Mouse (Mus musculus): ENCODE measurements around the gene Wsb2. TPM values are rescaled to one million over a fixed set of nuclear protein-coding genes. Genes with fewer than 3 reads are reported as not detected.

The Wsb2 gene
- total RNA-seq, 1 experiment: 76.7 TPM

DNA sequence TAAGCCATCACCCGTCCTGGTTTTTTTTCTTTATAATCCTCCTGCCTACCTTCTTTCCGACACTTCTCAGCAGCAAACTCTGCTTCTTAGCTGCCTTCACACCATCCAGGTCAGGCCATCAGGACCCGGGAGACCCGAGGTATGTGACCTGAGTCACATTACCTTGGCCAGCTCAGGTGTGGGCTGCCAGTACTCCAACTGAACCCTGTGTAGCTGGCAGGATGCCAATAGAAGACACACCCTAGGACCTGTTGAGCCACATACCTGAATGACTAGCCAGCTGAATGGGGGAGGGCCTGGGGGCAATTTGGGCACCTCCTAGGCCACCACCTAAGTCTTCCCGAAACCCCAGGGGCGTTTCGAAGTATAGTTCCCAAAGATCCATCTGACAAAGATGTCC lies 26.6 kb upstream of the Wsb2 start:
- H3K9ac ChIP-seq (ENCODE audit: insufficient read depth, low read depth, low read length, poor library complexity, severe bottlenecking): no peak overlapping the region
- H3K4me3 ChIP-seq (ENCODE audit: insufficient read depth in 1 of 2, low read depth in 1 of 2, low read length in 2 of 2, poor library complexity in 1 of 2, severe bottlenecking in 1 of 2): no peak overlapping the region
- H3K36me3 ChIP-seq (ENCODE audit: control insufficient read depth, insufficient read depth, low read length, poor library complexity, severe bottlenecking): no peaks in the 10 kb centered on the region; the same call in 1 of the 2 replicates
- in situ Hi-C loops (cut with MboI; ENCODE audit: low sequenced_read_pairs in 2 of 2, unreplicated experiment in 2 of 2): no loop called here
- no peak for DNase-seq (ENCODE audit: low read depth, low spot score)
- peaks cover 2 to 9% of the 10 kb centered on the region in 2 experiments; a peak in 1 of 4 replicates for H3K4me1 ChIP-seq (ENCODE audit: control insufficient read depth in 2 of 2, insufficient read depth in 2 of 2, low read length in 2 of 2, poor library complexity in 1 of 2)
- H3K9me3 ChIP-seq (ENCODE audit: control insufficient read depth, insufficient read depth, low read depth, low read length): no peaks in the 10 kb centered on the region
- no peak overlapping the region for H3K27ac ChIP-seq (ENCODE audit: insufficient read depth, low read depth, low read length, poor library complexity, severe bottlenecking)
- TF ChIP-seq HCFC1 (IDR thresholded peaks at IDR 0.05; ENCODE audit: borderline replicate concordance, insufficient read depth, low read length): no peak
- TF ChIP-seq CHD2 (IDR thresholded peaks at IDR 0.05; ENCODE audit: low read depth, low read length): no peak
- TF ChIP-seq MAFK (IDR thresholded peaks at IDR 0.05; ENCODE audit: insufficient read depth, low read depth, low read length): no peak
- TF ChIP-seq ZNF384 (IDR thresholded peaks at IDR 0.05; ENCODE audit: low read depth, low read length): no peak
- no peak for TF ChIP-seq ZC3H11A (IDR thresholded peaks at IDR 0.05; ENCODE audit: borderline replicate concordance, low read depth, low read length)

DNA sequence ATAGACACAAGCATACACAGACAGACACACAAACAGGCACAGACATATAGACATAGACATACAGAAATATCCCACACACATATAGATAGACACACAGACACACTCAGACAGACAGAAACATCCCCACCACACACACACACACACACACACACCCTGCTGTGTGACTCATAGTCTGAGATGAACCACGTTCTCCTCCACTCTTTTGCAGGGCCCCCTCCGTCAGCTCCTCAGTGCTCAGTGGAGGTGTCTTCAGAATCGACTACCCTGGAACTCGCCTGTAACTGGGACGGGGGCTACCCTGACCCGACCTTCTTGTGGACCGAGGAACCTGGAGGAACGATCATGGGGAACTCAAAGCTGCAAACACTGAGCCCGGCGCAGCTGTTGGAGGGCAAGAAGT lies 19.1 kb upstream of the Wsb2 start:
- Histone ChIP-seq H3K9ac (ENCODE audit: insufficient read depth, low read depth, low read length, poor library complexity, severe bottlenecking) (no peak overlapping the region), H3K36me3 (ENCODE audit: control insufficient read depth, insufficient read depth, low read length, poor library complexity, severe bottlenecking) (peaks cover 5% of the 10 kb centered on the region; the same call in 1 of the 2 replicates), H3K9me3 (ENCODE audit: control insufficient read depth, insufficient read depth, low read depth, low read length) (no peaks in the 10 kb centered on the region), H3K27ac (ENCODE audit: insufficient read depth, low read depth, low read length, poor library complexity, severe bottlenecking) (no peak overlapping the region), H3K4me1 (ENCODE audit: control insufficient read depth in 2 of 2, insufficient read depth in 2 of 2, low read length in 2 of 2, poor library complexity in 1 of 2) (peaks cover 0 to 2% of the 10 kb centered on the region in 2 experiments; a peak in 1 of 4 replicates), H3K4me3 (ENCODE audit: insufficient read depth in 1 of 2, low read depth in 1 of 2, low read length in 2 of 2, poor library complexity in 1 of 2, severe bottlenecking in 1 of 2) (no peak overlapping the region)
- TF ChIP-seq ZC3H11A (IDR thresholded peaks at IDR 0.05; ENCODE audit: borderline replicate concordance, low read depth, low read length) (no peak), CHD2 (IDR thresholded peaks at IDR 0.05; ENCODE audit: low read depth, low read length) (no peak), HCFC1 (IDR thresholded peaks at IDR 0.05; ENCODE audit: borderline replicate concordance, insufficient read depth, low read length) (no peak), ZNF384 (IDR thresholded peaks at IDR 0.05; ENCODE audit: low read depth, low read length) (no peak), MAFK (IDR thresholded peaks at IDR 0.05; ENCODE audit: insufficient read depth, low read depth, low read length) (no peak)
- in situ Hi-C loops (cut with MboI; ENCODE audit: low sequenced_read_pairs in 2 of 2, unreplicated experiment in 2 of 2): no loop called here
- no peak for DNase-seq (ENCODE audit: low read depth, low spot score)

DNA sequence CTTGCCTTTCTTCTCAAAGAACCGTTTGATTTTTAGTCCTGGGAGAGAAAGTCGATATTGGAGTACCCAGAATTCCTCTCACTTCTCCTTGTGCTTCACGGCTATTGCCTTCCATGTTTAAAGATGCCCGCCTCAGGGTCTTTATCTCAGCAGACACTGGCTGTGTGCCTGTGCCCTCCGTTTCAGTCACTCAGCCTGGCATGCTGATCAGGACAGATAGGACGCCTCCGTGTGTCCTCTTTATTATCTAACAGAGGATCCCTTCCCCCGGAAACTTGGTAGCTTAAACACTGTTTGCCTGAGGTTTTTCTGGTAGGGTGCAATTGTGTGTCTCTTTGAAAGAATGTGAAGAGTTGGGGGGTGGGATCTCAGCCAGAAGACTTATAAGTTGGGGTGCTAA lies 18.6 kb upstream of the Wsb2 start:
- Histone ChIP-seq H3K36me3 (ENCODE audit: control insufficient read depth, insufficient read depth, low read length, poor library complexity, severe bottlenecking) (peaks cover 5% of the 10 kb centered on the region; the same call in 1 of the 2 replicates), H3K27ac (ENCODE audit: insufficient read depth, low read depth, low read length, poor library complexity, severe bottlenecking) (no peak overlapping the region), H3K4me1 (ENCODE audit: control insufficient read depth in 2 of 2, insufficient read depth in 2 of 2, low read length in 2 of 2, poor library complexity in 1 of 2) (peaks cover 0 to 2% of the 10 kb centered on the region in 2 experiments; a peak in 1 of 4 replicates), H3K9ac (ENCODE audit: insufficient read depth, low read depth, low read length, poor library complexity, severe bottlenecking) (no peak overlapping the region), H3K9me3 (ENCODE audit: control insufficient read depth, insufficient read depth, low read depth, low read length) (no peaks in the 10 kb centered on the region), H3K4me3 (ENCODE audit: insufficient read depth in 1 of 2, low read depth in 1 of 2, low read length in 2 of 2, poor library complexity in 1 of 2, severe bottlenecking in 1 of 2) (no peak overlapping the region)
- in situ Hi-C loops (cut with MboI; ENCODE audit: low sequenced_read_pairs in 2 of 2, unreplicated experiment in 2 of 2): no loop called here
- no peak for TF ChIP-seq ZC3H11A (IDR thresholded peaks at IDR 0.05; ENCODE audit: borderline replicate concordance, low read depth, low read length)
- TF ChIP-seq ZNF384 (IDR thresholded peaks at IDR 0.05; ENCODE audit: low read depth, low read length): no peak
- TF ChIP-seq CHD2 (IDR thresholded peaks at IDR 0.05; ENCODE audit: low read depth, low read length): no peak
- TF ChIP-seq MAFK (IDR thresholded peaks at IDR 0.05; ENCODE audit: insufficient read depth, low read depth, low read length): no peak
- no peak for TF ChIP-seq HCFC1 (IDR thresholded peaks at IDR 0.05; ENCODE audit: borderline replicate concordance, insufficient read depth, low read length)
- DNase-seq (ENCODE audit: low read depth, low spot score): no peak

DNA sequence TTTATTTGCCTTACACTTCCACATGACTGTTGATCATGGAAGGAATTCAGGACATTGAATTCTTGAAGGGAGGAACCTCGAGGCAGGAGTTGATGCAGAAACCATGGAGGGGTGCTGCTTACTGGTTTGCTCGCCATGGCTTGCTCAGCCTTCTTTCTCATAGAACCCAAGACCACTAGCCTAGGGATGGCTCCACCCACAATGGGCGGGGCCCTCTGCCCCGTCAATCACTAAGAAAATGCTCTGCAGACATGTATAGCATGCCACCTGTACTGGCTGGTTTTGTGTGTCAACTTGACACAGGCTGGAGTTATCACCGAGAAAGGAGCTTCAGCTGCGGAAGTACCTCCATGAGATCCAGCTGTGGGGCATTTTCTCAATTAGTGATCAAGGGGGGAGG lies 17.0 kb upstream of the Wsb2 start:
- no peak overlapping the region for H3K9ac ChIP-seq (ENCODE audit: insufficient read depth, low read depth, low read length, poor library complexity, severe bottlenecking)
- H3K4me1 ChIP-seq (ENCODE audit: control insufficient read depth in 2 of 2, insufficient read depth in 2 of 2, low read length in 2 of 2, poor library complexity in 1 of 2): peaks cover 0 to 2% of the 10 kb centered on the region in 2 experiments; a peak in 1 of 4 replicates
- DNase-seq (ENCODE audit: low read depth, low spot score): no peak
- in situ Hi-C loops (cut with MboI; ENCODE audit: low sequenced_read_pairs in 2 of 2, unreplicated experiment in 2 of 2): no loop called here
- H3K27ac ChIP-seq (ENCODE audit: insufficient read depth, low read depth, low read length, poor library complexity, severe bottlenecking): no peak overlapping the region
- no peaks in the 10 kb centered on the region for H3K9me3 ChIP-seq (ENCODE audit: control insufficient read depth, insufficient read depth, low read depth, low read length)
- TF ChIP-seq ZC3H11A (IDR thresholded peaks at IDR 0.05; ENCODE audit: borderline replicate concordance, low read depth, low read length) (no peak), CHD2 (IDR thresholded peaks at IDR 0.05; ENCODE audit: low read depth, low read length) (no peak), HCFC1 (IDR thresholded peaks at IDR 0.05; ENCODE audit: borderline replicate concordance, insufficient read depth, low read length) (no peak), MAFK (IDR thresholded peaks at IDR 0.05; ENCODE audit: insufficient read depth, low read depth, low read length) (no peak), ZNF384 (IDR thresholded peaks at IDR 0.05; ENCODE audit: low read depth, low read length) (no peak)
- peaks cover 8% of the 10 kb centered on the region; the same call in 1 of the 2 replicates for H3K36me3 ChIP-seq (ENCODE audit: control insufficient read depth, insufficient read depth, low read length, poor library complexity, severe bottlenecking)
- no peak overlapping the region for H3K4me3 ChIP-seq (ENCODE audit: insufficient read depth in 1 of 2, low read depth in 1 of 2, low read length in 2 of 2, poor library complexity in 1 of 2, severe bottlenecking in 1 of 2)

All from ES-E14 (cell line).